Mouse (Mus musculus) mouse trophoblast stem cell (cell line): ENCODE results near the gene Clec4n.
"Not testable (repeated sequence)": the region's sequence is repeated elsewhere in the genome, so short reads cannot be mapped to it uniquely, and the experiment has no call there.

Source experiments
- in situ Hi-C, 2 experiments: fragments of 300-500 bp; cut with MseI, MboI; formaldehyde crosslinking; loops; 2 replicates in 1 of 2; 3 replicates in 1 of 2; pipeline ENCODE4 v1.15.1; 2025

The Clec4n gene

GRCm38 (mm10) chr6:123229644-123230043 lies at the start of gene Clec4n:
TSS of gene Clec4n (plus strand) at chr6:123229843.
- in situ Hi-C loops: no loop called here

GRCm38 (mm10) chr6:123184862-123185261 lies 44.8 kb upstream of the Clec4n start:
- in situ Hi-C loops: not testable (repeated sequence)

- in situ Hi-C loops: no loop called here
These were observed 22.2 kb upstream of the Clec4n start for GRCm38 (mm10) chr6:123207187-123208076.

GRCm38 (mm10) chr6:123208077-123208439 lies 21.6 kb upstream of the Clec4n start:
- in situ Hi-C loops: not testable (repeated sequence)

GRCm38 (mm10) chr6:123211726-123212125 lies 17.9 kb upstream of the Clec4n start:
- in situ Hi-C loops: no loop called here

- in situ Hi-C loops: no loop called here
These were observed 2.0 kb upstream of the Clec4n start for GRCm38 (mm10) chr6:123227519-123228166.

- in situ Hi-C loops: no loop called here
These were observed 1.5 kb downstream of the Clec4n start for GRCm38 (mm10) chr6:123231149-123231548.

- in situ Hi-C loops: no loop called here
These were observed 7.9 kb downstream of the Clec4n start for GRCm38 (mm10) chr6:123237582-123237981.

- in situ Hi-C loops: no loop called here
These were observed 14.6 kb downstream of the Clec4n start for GRCm38 (mm10) chr6:123244201-123244600.

- in situ Hi-C loops: not testable (repeated sequence)
These were observed 19.2 kb downstream of the Clec4n start for GRCm38 (mm10) chr6:123248862-123249261.

GRCm38 (mm10) chr6:123252735-123253134 lies 23.1 kb downstream of the Clec4n start:
- in situ Hi-C loops: loop anchor here in 1 of 2 experiments (10.0 kb wide), 1 partner anchor 358 kb away; no protein-coding TSS in a partner anchor

GRCm38 (mm10) chr6:123258946-123259345 lies 29.3 kb downstream of the Clec4n start:
- in situ Hi-C loops: loop anchor here in 1 of 2 experiments (10.0 kb wide), 1 partner anchor 364 kb away; no protein-coding TSS in a partner anchor

- in situ Hi-C loops: loop anchor here in 1 of 2 experiments (10.0 kb wide), 1 partner anchor 365 kb away; no protein-coding TSS in a partner anchor
These were observed 30.4 kb downstream of the Clec4n start for GRCm38 (mm10) chr6:123259889-123260603.

- in situ Hi-C loops: no loop called here
These were observed 31.2 kb downstream of the Clec4n start for GRCm38 (mm10) chr6:123260868-123261267.

- in situ Hi-C loops: no loop called here
These were observed 32.0 kb downstream of the Clec4n start, which contains the start of gene Clec4d for GRCm38 (mm10) chr6:123261555-123262161. TSS of gene Clec4d (plus strand) at chr6:123262111.

- in situ Hi-C loops: no loop called here
These were observed 34.6 kb downstream of the Clec4n start for GRCm38 (mm10) chr6:123264194-123264593.

GRCm38 (mm10) chr6:123265809-123266208 lies 36.2 kb downstream of the Clec4n start:
- in situ Hi-C loops: no loop called here

GRCm38 (mm10) chr6:123266945-123267344 lies 37.3 kb downstream of the Clec4n start:
- in situ Hi-C loops: no loop called here

- in situ Hi-C loops: no loop called here
These were observed 49.8 kb downstream of the Clec4n start for GRCm38 (mm10) chr6:123279443-123279842.

GRCm38 (mm10) chr6:123286311-123286710 lies 56.7 kb downstream of the Clec4n start:
- in situ Hi-C loops: no loop called here

- in situ Hi-C loops: no loop called here
These were observed 59.3 kb downstream of the Clec4n start for GRCm38 (mm10) chr6:123288931-123289330.
